Mouse (Mus musculus) lung, postnatal 0 days (tissue): ENCODE data around the gene Zfp747. TPM values are rescaled to one million over a fixed set of nuclear protein-coding genes. Genes with fewer than 3 reads are reported as not detected.

Source experiments
- ATAC-seq: fragments of 200-750 bp; cut with Nextera tagmentation; 2 replicates; pipeline ENCODE4 v1.8.0; 2017; ENCODE audit warnings: moderate library complexity
- DNase-seq: peaks from one replicate; pipeline ENCODE4 v3.0.0-alpha.2; 2016; ENCODE audit warnings: low spot score
- H3K27ac ChIP-seq: fragments of 300-500 bp; sonication (generic); 2 replicates; pipeline ENCODE4 v1.5.1; 2014; ENCODE audit warnings: antibody characterized with exemption, mild to moderate bottlenecking, low read length, mixed read lengths
- H3K27me3 ChIP-seq: fragments of 300-500 bp; sonication (generic); replicated peaks from 2 replicates; pipeline ENCODE4 v1.6.1; 2014; ENCODE audit warnings: low read length, mixed read lengths; ENCODE audit not compliant: insufficient read depth
- H3K36me3 ChIP-seq: fragments of 300-500 bp; sonication (generic); 2 replicates; pipeline ENCODE4 v1.6.1; 2014; ENCODE audit warnings: low read length, mixed read lengths; ENCODE audit not compliant: insufficient read depth
- H3K4me1 ChIP-seq: fragments of 300-500 bp; sonication (generic); 2 replicates; pipeline ENCODE4 v1.6.1; 2014; ENCODE audit warnings: antibody characterized with exemption, low read depth, low read length, mixed read lengths; ENCODE audit not compliant: insufficient read depth
- H3K4me2 ChIP-seq: fragments of 300-500 bp; sonication (generic); replicated peaks from 2 replicates; pipeline ENCODE4 v1.6.1; 2014; ENCODE audit warnings: low read depth, mild to moderate bottlenecking, low read length, moderate library complexity, mixed read lengths
- H3K4me3 ChIP-seq: fragments of 300-500 bp; sonication (generic); 2 replicates; pipeline ENCODE4 v1.5.1; 2014; ENCODE audit warnings: low read depth, low read length
- H3K9ac ChIP-seq: fragments of 300-500 bp; sonication (generic); replicated peaks from 2 replicates; pipeline ENCODE4 v1.6.1; 2014; ENCODE audit warnings: low read depth, mild to moderate bottlenecking
- H3K9me3 ChIP-seq: fragments of 300-500 bp; sonication (generic); 2 replicates; pipeline ENCODE4 v1.6.1; 2016; ENCODE audit warnings: low read length, mixed read lengths
- CTCF ChIP-seq: IDR thresholded peaks from 2 replicates; pipeline ENCODE4 v1.5.1; 2016; ENCODE audit warnings: antibody characterized with exemption, mild to moderate bottlenecking
- EP300 ChIP-seq: IDR thresholded peaks from 2 replicates; pipeline ENCODE4 v1.6.1; 2016; ENCODE audit warnings: antibody characterized with exemption, mild to moderate bottlenecking, control low read depth
- WGBS: fragments of 180-500 bp; shearing (Covaris S2); extraction: QIAGEN DNeasy Blood & Tissue Kit; methylation state at CpG from one replicate; pipeline ENCODE4 v1.1.7; 2014; 5-methylcytosine and 5-hydroxymethylcytosine counted together
- polyA plus RNA-seq: library from polyadenylated mRNA; unstranded; fragments of >200 nt; fragmentation: Nextera tagmentation; extraction: Ambion mirVana; gene quantifications from 2 replicates; pipeline ENCODE4 v1.2.1, GENCODE M21; 2015

Gene Zfp747
- polyA plus RNA-seq, 1 experiment from 2014 or later, result 7.3 TPM

- H3K27me3 ChIP-seq, result no peaks in the 10 kb centered on the region
- DNase-seq, result no peak
- 75% methylated on average over 5 of the region's 5 CpGs for WGBS
- no peak overlapping the region for H3K4me2 ChIP-seq
- no peak for ATAC-seq
- H3K36me3 ChIP-seq, result no peaks in the 10 kb centered on the region
- H3K9me3 ChIP-seq, result no peaks in the 10 kb centered on the region
- no peaks in the 10 kb centered on the region; the same call in 1 of the 2 replicates for H3K4me1 ChIP-seq
- TF ChIP-seq EP300, result no peak
- no peak for TF ChIP-seq CTCF
- no peak overlapping the region for H3K27ac ChIP-seq
- H3K9ac ChIP-seq, result no peak overlapping the region
- H3K4me3 ChIP-seq, result no peak overlapping the region
Observed at GRCm38 (mm10) chr7:127351230-127352004, 24.4 kb downstream of the Zfp747 start.

- peak; percentile 42 for ATAC-seq
- H3K9ac ChIP-seq, result peak overlapping the region; percentile 83; the same call in 1 of the 2 replicates
Observed at GRCm38 (mm10) chr7:127346676-127347075, 29.2 kb downstream of the Zfp747 start.

GRCm38 (mm10) chr7:127345512-127346325 lies 30.1 kb downstream of the Zfp747 start, which contains the start of gene Zfp768:
TSS of gene Zfp768 (minus strand) at chr7:127345589.
- Histone ChIP-seq H3K9me3 (no peaks in the 10 kb centered on the region), H3K4me2 (peak within 1 kb of the TSS; percentile 78), H3K27ac (peak within 1 kb of the TSS; percentile 97), H3K4me1 (no peaks in the 10 kb centered on the region; the same call in 1 of the 2 replicates), H3K36me3 (0 out of 2 replicates have a peak, but pooled peaks cover 4% of the 10 kb centered on the region), H3K4me3 (peak within 1 kb of the TSS; percentile 88), H3K27me3 (no peaks in the 10 kb centered on the region), H3K9ac (peak within 1 kb of the TSS; percentile 83)
- WGBS, result under 1% methylated on average over 60 of the region's 76 CpGs
- peak; percentile 92 for ATAC-seq
- DNase-seq, result peak; percentile 96
- no peak for TF ChIP-seq EP300
- no peak for TF ChIP-seq CTCF

More at GRCm38 (mm10) chr7:127346676-127347075, 29.2 kb downstream of the Zfp747 start:
- Histone ChIP-seq H3K4me1 (no peaks in the 10 kb centered on the region; the same call in 1 of the 2 replicates), H3K36me3 (0 out of 2 replicates have a peak, but pooled peaks cover 4% of the 10 kb centered on the region), H3K9me3 (no peaks in the 10 kb centered on the region), H3K4me2 (peak overlapping the region; percentile 78), H3K27me3 (no peaks in the 10 kb centered on the region), H3K27ac (peak overlapping the region; percentile 97), H3K4me3 (peak overlapping the region; percentile 88)
- WGBS, result 14% methylated on average over 8 of the region's 8 CpGs
- peak; percentile 85 for DNase-seq
- TF ChIP-seq EP300, result no peak
- no peak for TF ChIP-seq CTCF

- under 1% methylated on average over 29 of the region's 42 CpGs for WGBS
- no peak for TF ChIP-seq EP300
- TF ChIP-seq CTCF, result no peak
Observed at GRCm38 (mm10) chr7:127345092-127345491, 30.8 kb downstream of the Zfp747 start.

GRCm38 (mm10) chr7:127344371-127344770 lies 31.5 kb downstream of the Zfp747 start:
- WGBS, result 87% methylated on average over 8 of the region's 8 CpGs
- peak overlapping the region; percentile 83 for H3K9ac ChIP-seq
- DNase-seq (no peak), ATAC-seq (no peak)
- H3K9me3 ChIP-seq, result no peaks in the 10 kb centered on the region
- TF ChIP-seq EP300 (no peak), CTCF (no peak)
- no peaks in the 10 kb centered on the region for H3K4me1 ChIP-seq
- no peaks in the 10 kb centered on the region for H3K27me3 ChIP-seq
- H3K4me3 ChIP-seq, result peak overlapping the region; percentile 88
- peak overlapping the region; percentile 97; the same call in 1 of the 2 replicates for H3K27ac ChIP-seq
- peak overlapping the region; percentile 78 for H3K4me2 ChIP-seq
- H3K36me3 ChIP-seq, result 0 out of 2 replicates have a peak, but pooled peaks cover 4% of the 10 kb centered on the region

More at GRCm38 (mm10) chr7:127345092-127345491, 30.8 kb downstream of the Zfp747 start:
- peak overlapping the region; percentile 83 for H3K9ac ChIP-seq
- peak overlapping the region; percentile 88 for H3K4me3 ChIP-seq
- H3K4me2 ChIP-seq, result peak overlapping the region; percentile 78
- ATAC-seq (peak; percentile 60), DNase-seq (peak; percentile 55)
- H3K4me1 ChIP-seq, result no peaks in the 10 kb centered on the region; the same call in 1 of the 2 replicates
- H3K36me3 ChIP-seq, result 0 out of 2 replicates have a peak, but pooled peaks cover 4% of the 10 kb centered on the region
- peak overlapping the region; percentile 97 for H3K27ac ChIP-seq
- no peaks in the 10 kb centered on the region for H3K9me3 ChIP-seq
- H3K27me3 ChIP-seq, result no peaks in the 10 kb centered on the region
